In the genomic region with DNA sequence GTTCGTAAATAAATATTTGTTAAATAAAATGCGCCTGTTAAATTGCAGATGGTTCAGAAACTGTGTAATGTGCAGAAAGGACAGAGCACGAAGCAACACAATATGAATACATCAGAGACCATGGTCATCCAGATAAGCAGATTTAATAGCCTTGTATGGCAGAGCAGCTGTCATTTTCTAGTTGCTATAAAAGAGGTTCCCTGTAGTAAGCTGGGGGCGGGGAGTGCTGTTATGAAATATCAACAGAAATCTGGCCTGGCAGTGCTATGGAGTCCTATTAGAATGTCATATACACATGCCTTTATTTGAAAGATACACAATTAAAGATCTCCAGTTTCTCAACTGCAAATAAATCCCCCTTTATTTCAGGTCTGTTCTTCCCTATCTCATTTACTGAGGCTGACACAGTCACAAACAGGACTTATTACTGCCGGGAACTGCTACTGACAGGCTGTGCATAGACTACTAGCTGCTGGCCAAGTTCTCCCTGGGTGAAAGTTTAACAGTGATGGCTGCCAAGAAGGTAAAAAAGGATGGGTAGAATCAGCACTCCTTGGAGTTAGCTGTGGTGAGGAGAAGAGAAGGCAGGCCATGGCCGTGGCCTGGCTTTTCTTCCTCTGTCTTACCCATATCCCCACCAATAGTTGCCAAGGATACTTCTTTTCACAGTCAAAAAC, we compare ENCODE assay signal across 10 mouse cellular contexts.
DNase-seq lines count a peak whose midpoint lies in the region; ATAC-seq and TF ChIP-seq lines count a peak whose summit lies in the region.
"Had no signal": no experiment of that assay in that cellular context is flagged by ENCODE, and none has a peak within 500 bp of the region (broad histone marks: within the 10 kb centered on the region; RNA-seq: fewer than 3 reads in every experiment).

No protein-coding gene starts in this region.

- H3K9ac ChIP-seq in heart, embryonic 12.5 days, result no peak overlapping the region
- H3K9ac ChIP-seq in liver, adult 2 months (ENCODE audit: low read depth, low read length), result no peak overlapping the region
- no peak overlapping the region for H3K9ac ChIP-seq in liver, postnatal 0 days (replicated peaks)
- H3K9ac ChIP-seq in hindbrain, embryonic 14.5 days, result no peak overlapping the region

- no peak for TF ChIP-seq POLR2A in liver, adult 2 months (IDR thresholded peaks at IDR 0.05; ENCODE audit: extremely low read depth, insufficient read depth, low read length)

- no peaks in the 10 kb centered on the region for H3K9me3 ChIP-seq in heart, embryonic 12.5 days (replicated peaks)
- no peaks in the 10 kb centered on the region for H3K9me3 ChIP-seq in liver, postnatal 0 days (ENCODE audit: low read length)
- H3K9me3 ChIP-seq in hindbrain, embryonic 14.5 days (ENCODE audit: control insufficient read depth, low read length), result no peaks in the 10 kb centered on the region
- H3K9me3 ChIP-seq: G1E had no signal

- H3K4me1 ChIP-seq in heart, embryonic 12.5 days (replicated peaks), result no peaks in the 10 kb centered on the region
- no peaks in the 10 kb centered on the region for H3K4me1 ChIP-seq in liver, adult 2 months (ENCODE audit: control insufficient read depth, insufficient read depth, low read length)
- no peaks in the 10 kb centered on the region for H3K4me1 ChIP-seq in liver, postnatal 0 days (ENCODE audit: insufficient read depth)
- H3K4me1 ChIP-seq in hindbrain, embryonic 14.5 days (replicated peaks; ENCODE audit: control insufficient read depth, insufficient read depth, low read length), result 0 out of 2 replicates have a peak, but pooled peaks cover 7% of the 10 kb centered on the region

- 77% methylated on average over 6 of the region's 6 CpGs for WGBS in heart, embryonic 12.5 days
- WGBS in liver, adult 2 months, result 77% methylated on average over 6 of the region's 6 CpGs
- 78% methylated on average over 6 of the region's 6 CpGs for WGBS in liver, postnatal 0 days (ENCODE audit: insufficient replicate concordance)
- 75% methylated on average over 6 of the region's 6 CpGs for WGBS in hindbrain, embryonic 14.5 days

- H3K27ac ChIP-seq in heart, embryonic 12.5 days (ENCODE audit: poor library complexity, severe bottlenecking), result no peak overlapping the region
- H3K27ac ChIP-seq in liver, adult 2 months (replicated peaks; ENCODE audit: insufficient read depth, low read depth, low read length), result no peak overlapping the region
- no peak overlapping the region for H3K27ac ChIP-seq in liver, postnatal 0 days (ENCODE audit: low read depth)
- H3K27ac ChIP-seq in hindbrain, embryonic 14.5 days, result 0 out of 2 replicates have a peak overlapping the region, but pooled peaks have one; percentile 24

- no peaks in the 10 kb centered on the region for H3K27me3 ChIP-seq in heart, embryonic 12.5 days (replicated peaks)
- H3K27me3 ChIP-seq in liver, adult 2 months (ENCODE audit: control insufficient read depth, insufficient read depth, low read length), result no peaks in the 10 kb centered on the region
- H3K27me3 ChIP-seq in liver, postnatal 0 days (ENCODE audit: insufficient read depth, low read length), result no peaks in the 10 kb centered on the region
- H3K27me3 ChIP-seq in hindbrain, embryonic 14.5 days (ENCODE audit: control insufficient read depth, insufficient read depth, low read length), result no peaks in the 10 kb centered on the region

- ATAC-seq in heart, embryonic 12.5 days (ENCODE audit: insufficient number of reproducible peaks, low FRiP score), result no peak
- no peak for ATAC-seq in liver, postnatal 0 days
- peak; percentile 48; the same call in 1 of the 2 replicates for ATAC-seq in hindbrain, embryonic 14.5 days (ENCODE audit: low FRiP score)

- H3K36me3 ChIP-seq in heart, embryonic 12.5 days, result no peaks in the 10 kb centered on the region
- no peaks in the 10 kb centered on the region for H3K36me3 ChIP-seq in liver, adult 2 months (ENCODE audit: control insufficient read depth, insufficient read depth, low read length)
- H3K36me3 ChIP-seq in liver, postnatal 0 days (replicated peaks; ENCODE audit: insufficient read depth, low read length), result no peaks in the 10 kb centered on the region
- no peaks in the 10 kb centered on the region for H3K36me3 ChIP-seq in hindbrain, embryonic 14.5 days (replicated peaks; ENCODE audit: control insufficient read depth, insufficient read depth)
- H3K36me3 ChIP-seq: G1E had no signal

- H3K4me3 ChIP-seq in heart, embryonic 12.5 days, result no peak overlapping the region
- no peak overlapping the region for H3K4me3 ChIP-seq in liver, adult 2 months (ENCODE audit: insufficient read depth, low read depth, low read length)
- H3K4me3 ChIP-seq in liver, postnatal 0 days (ENCODE audit: low read depth, low read length), result no peak overlapping the region
- H3K4me3 ChIP-seq in hindbrain, embryonic 14.5 days (replicated peaks; ENCODE audit: low read length), result no peak overlapping the region

- peak; percentile 7 for DNase-seq in adrenal gland, adult 2 months
- no peak for DNase-seq in adrenal gland, postnatal 25 days
- DNase-seq in heart, adult 18-20 months, result peak; percentile 53 to 64
- DNase-seq in liver, adult 2 months (ENCODE audit: extremely low read depth, low read depth, low spot score), result peak; percentile 16
- DNase-seq in liver, postnatal 0 days, result no peak
- no peak for DNase-seq in hindbrain, embryonic 14.5 days (ENCODE audit: low spot score)
- DNase-seq in frontal cortex, postnatal 14 days (ENCODE audit: low spot score in 2 of 2), result no peak
- DNase-seq: liver had no signal

- no peak overlapping the region for H3K4me2 ChIP-seq in heart, embryonic 12.5 days
- no peak overlapping the region for H3K4me2 ChIP-seq in liver, postnatal 0 days (ENCODE audit: low read depth, low read length)
- H3K4me2 ChIP-seq in hindbrain, embryonic 14.5 days (replicated peaks), result no peak overlapping the region

- no peak for TF ChIP-seq CTCF in liver, adult 2 months (IDR thresholded peaks at IDR 0.05; ENCODE audit: low read depth, low read length)
- TF ChIP-seq CTCF in liver, postnatal 0 days (IDR thresholded peaks at IDR 0.05; ENCODE audit: low read depth), result no peak

- no peaks in the 10 kb centered on the region for H3K79me2 ChIP-seq in liver, adult 2 months (ENCODE audit: control insufficient read depth, insufficient read depth, low read length)

- TF ChIP-seq EP300 in liver, postnatal 0 days (IDR thresholded peaks at IDR 0.05; ENCODE audit: low read depth), result no peak

Comparison
In these comparisons a context has a peak if more than half of its experiments do, and no peak if none do; other contexts are left out.
1. DNase-seq: peak in adrenal gland, adult 2 months (single experiment), heart, adult 18-20 months (2 of 2) and liver, adult 2 months (single experiment); none in adrenal gland, postnatal 25 days (single experiment), liver, postnatal 0 days (single experiment), hindbrain, embryonic 14.5 days (single experiment) and frontal cortex, postnatal 14 days (0 of 2).